Mouse (Mus musculus) right cerebral cortex, postnatal 4 days (tissue): ENCODE measurements around the gene Mycn.

Source experiments
- DNase-seq: peaks from one replicate; pipeline ENCODE4 v3.0.0-alpha.2; 2022

Mycn gene

GRCm38 (mm10) chr12:12920166-12921157 lies 21.3 kb downstream of the Mycn start:
- DNase-seq, result no peak

- DNase-seq, result no peak
These were observed 25.4 kb downstream of the Mycn start for GRCm38 (mm10) chr12:12916298-12916697.

GRCm38 (mm10) chr12:12910356-12910979 lies 31.2 kb downstream of the Mycn start:
- no peak for DNase-seq

- no peak for DNase-seq
These were observed 32.0 kb downstream of the Mycn start for GRCm38 (mm10) chr12:12909631-12910277.

GRCm38 (mm10) chr12:12906771-12907170 lies 34.9 kb downstream of the Mycn start:
- no peak for DNase-seq

GRCm38 (mm10) chr12:12906321-12906720 lies 35.4 kb downstream of the Mycn start:
- DNase-seq, result no peak

GRCm38 (mm10) chr12:12905117-12905516 lies 36.6 kb downstream of the Mycn start:
- DNase-seq, result no peak

GRCm38 (mm10) chr12:12904512-12904953 lies 37.2 kb downstream of the Mycn start:
- peak; percentile 79 for DNase-seq

- DNase-seq, result no peak
These were observed 37.6 kb downstream of the Mycn start for GRCm38 (mm10) chr12:12904086-12904485.

- no peak for DNase-seq
These were observed 39.3 kb downstream of the Mycn start for GRCm38 (mm10) chr12:12902403-12902802.

- no peak for DNase-seq
These were observed 43.2 kb downstream of the Mycn start for GRCm38 (mm10) chr12:12898356-12899126.

- no peak for DNase-seq
These were observed 47.7 kb downstream of the Mycn start for GRCm38 (mm10) chr12:12893986-12894385.

- no peak for DNase-seq
These were observed 55.4 kb downstream of the Mycn start for GRCm38 (mm10) chr12:12886191-12886889.
